Mouse (Mus musculus): Measurements from ENCODE around the gene Rassf8. TPM values are rescaled to one million over a fixed set of nuclear protein-coding genes. Genes with fewer than 3 reads are reported as not detected.

The Rassf8 gene
- 2.9 and 4.2 TPM in 2 replicates for polyA plus RNA-seq (2016; fragmentation: Nextera tagmentation; extraction: Ambion mirVana)

DNA sequence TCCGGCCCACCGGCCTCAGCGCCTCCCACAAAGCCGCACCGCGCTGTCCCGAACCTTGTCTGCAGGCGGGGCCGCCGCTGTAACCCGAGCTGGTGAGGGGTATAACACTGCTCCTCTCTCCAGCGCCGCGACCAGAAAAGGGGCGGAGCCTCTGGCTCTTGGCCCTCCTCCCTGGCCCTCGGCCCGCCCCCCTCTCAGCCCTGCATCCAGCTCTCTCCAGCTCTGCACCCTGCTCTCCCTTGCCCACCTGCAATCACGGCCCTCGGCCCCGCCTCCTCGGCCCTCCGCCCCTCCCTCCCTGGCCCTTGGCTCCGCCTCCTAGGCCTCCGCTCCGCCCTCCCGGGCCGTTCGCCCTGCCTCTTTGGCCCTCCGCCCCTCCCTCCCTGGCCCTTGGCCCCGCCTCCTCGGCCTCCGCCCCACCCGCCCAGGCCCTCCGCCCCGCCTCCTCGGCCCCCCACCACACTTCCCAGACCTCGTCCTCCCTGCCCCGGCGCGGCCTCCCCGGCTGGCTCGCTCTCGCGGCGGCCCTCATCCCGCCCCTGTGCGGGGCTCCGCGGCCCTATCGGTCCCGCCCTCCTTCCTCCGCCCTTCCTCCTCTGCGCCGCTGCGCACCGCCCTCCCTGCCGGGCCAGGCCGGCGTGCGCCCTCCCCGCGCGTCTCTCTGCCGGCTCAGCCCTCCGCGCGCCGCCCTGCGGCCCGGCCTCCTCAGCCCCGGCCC is at the start of gene Rassf8:
Gene Rassf8 (plus strand): TSS at position 617 of the 718 bp plus-strand sequence.
- H3K4me3 ChIP-seq: peak within 1 kb of the TSS; percentile 77
- H3K36me3 ChIP-seq: peaks cover 6% of the 10 kb centered on the region; the same call in 1 of the 2 replicates
- no peaks in the 10 kb centered on the region for H3K9me3 ChIP-seq
- H3K27me3 ChIP-seq (ENCODE audit: insufficient read depth, poor library complexity, severe bottlenecking): peaks cover 10% of the 10 kb centered on the region; the same call in 1 of the 2 replicates
- peak; percentile 95 for DNase-seq (ENCODE audit: low spot score)
- H3K4me1 ChIP-seq (replicated peaks): peaks cover 22% of the 10 kb centered on the region
- H3K27ac ChIP-seq: peak within 1 kb of the TSS; percentile 91
- 1% methylated on average over 66 of the region's 71 CpGs for WGBS

- peaks cover 15% of the 10 kb centered on the region for H3K4me1 ChIP-seq (replicated peaks)
- H3K4me3 ChIP-seq: no peak overlapping the region
- no peaks in the 10 kb centered on the region for H3K9me3 ChIP-seq
- peak overlapping the region; percentile 46; the same call in 1 of the 2 replicates for H3K27ac ChIP-seq
- DNase-seq (ENCODE audit: low spot score): peak; percentile 15
- WGBS: 28% methylated on average over 8 of the region's 8 CpGs
- H3K36me3 ChIP-seq: no peaks in the 10 kb centered on the region
- no peaks in the 10 kb centered on the region for H3K27me3 ChIP-seq (ENCODE audit: insufficient read depth, poor library complexity, severe bottlenecking)
These were observed 45.5 kb upstream of the Rassf8 start for GRCm38 (mm10) chr6:145701021-145701540.

- no peak overlapping the region for H3K4me3 ChIP-seq
- peaks cover 23% of the 10 kb centered on the region for H3K4me1 ChIP-seq (replicated peaks)
- no peaks in the 10 kb centered on the region for H3K36me3 ChIP-seq
- 81% methylated on average over 6 of the region's 6 CpGs for WGBS
- H3K27ac ChIP-seq: no peak overlapping the region
- no peaks in the 10 kb centered on the region for H3K27me3 ChIP-seq (ENCODE audit: insufficient read depth, poor library complexity, severe bottlenecking)
- no peak for DNase-seq (ENCODE audit: low spot score)
- no peaks in the 10 kb centered on the region for H3K9me3 ChIP-seq
These were observed 42.9 kb upstream of the Rassf8 start for GRCm38 (mm10) chr6:145703667-145704066.

- Histone ChIP-seq H3K4me3 (no peak overlapping the region), H3K9me3 (no peaks in the 10 kb centered on the region), H3K4me1 (replicated peaks) (peaks cover 32% of the 10 kb centered on the region), H3K27me3 (ENCODE audit: insufficient read depth, poor library complexity, severe bottlenecking) (no peaks in the 10 kb centered on the region), H3K27ac (no peak overlapping the region), H3K36me3 (no peaks in the 10 kb centered on the region)
- 94% methylated on average over 18 of the region's 18 CpGs for WGBS
- DNase-seq (ENCODE audit: low spot score): no peak
These were observed 36.4 kb upstream of the Rassf8 start for GRCm38 (mm10) chr6:145709956-145710720.

- H3K36me3 ChIP-seq: no peaks in the 10 kb centered on the region
- WGBS: 84% methylated on average over 3 of the region's 3 CpGs
- no peak overlapping the region for H3K27ac ChIP-seq
- no peak overlapping the region for H3K4me3 ChIP-seq
- peaks cover 32% of the 10 kb centered on the region for H3K4me1 ChIP-seq (replicated peaks)
- H3K27me3 ChIP-seq (ENCODE audit: insufficient read depth, poor library complexity, severe bottlenecking): no peaks in the 10 kb centered on the region
- DNase-seq (ENCODE audit: low spot score): no peak
- no peaks in the 10 kb centered on the region for H3K9me3 ChIP-seq
These were observed 35.8 kb upstream of the Rassf8 start for GRCm38 (mm10) chr6:145710797-145711196.

- whole genome bisulfite sequencing: 77% methylated on average over 5 of the region's 5 CpGs
- peaks cover 32% of the 10 kb centered on the region for H3K4me1 ChIP-seq (replicated peaks)
These were observed 35.2 kb upstream of the Rassf8 start for GRCm38 (mm10) chr6:145711320-145711719.

GRCm38 (mm10) chr6:145713241-145714114 is 33.1 kb upstream of the Rassf8 start:
- no peaks in the 10 kb centered on the region for H3K36me3 ChIP-seq
- no peak overlapping the region for H3K4me3 ChIP-seq
- H3K9me3 ChIP-seq: no peaks in the 10 kb centered on the region
- peak overlapping the region; percentile 60 for H3K27ac ChIP-seq
- peaks cover 24% of the 10 kb centered on the region for H3K4me1 ChIP-seq (replicated peaks)
- 29% methylated on average over 8 of the region's 8 CpGs for WGBS
- no peaks in the 10 kb centered on the region for H3K27me3 ChIP-seq (ENCODE audit: insufficient read depth, poor library complexity, severe bottlenecking)
- DNase-seq (ENCODE audit: low spot score): peak; percentile 43

More at GRCm38 (mm10) chr6:145711320-145711719, 35.2 kb upstream of the Rassf8 start:
- no peaks in the 10 kb centered on the region for H3K9me3 ChIP-seq
- H3K4me3 ChIP-seq: no peak overlapping the region
- H3K27me3 ChIP-seq (ENCODE audit: insufficient read depth, poor library complexity, severe bottlenecking): no peaks in the 10 kb centered on the region
- no peaks in the 10 kb centered on the region for H3K36me3 ChIP-seq
- H3K27ac ChIP-seq: no peak overlapping the region
- no peak for DNase-seq (ENCODE audit: low spot score)

DNA sequence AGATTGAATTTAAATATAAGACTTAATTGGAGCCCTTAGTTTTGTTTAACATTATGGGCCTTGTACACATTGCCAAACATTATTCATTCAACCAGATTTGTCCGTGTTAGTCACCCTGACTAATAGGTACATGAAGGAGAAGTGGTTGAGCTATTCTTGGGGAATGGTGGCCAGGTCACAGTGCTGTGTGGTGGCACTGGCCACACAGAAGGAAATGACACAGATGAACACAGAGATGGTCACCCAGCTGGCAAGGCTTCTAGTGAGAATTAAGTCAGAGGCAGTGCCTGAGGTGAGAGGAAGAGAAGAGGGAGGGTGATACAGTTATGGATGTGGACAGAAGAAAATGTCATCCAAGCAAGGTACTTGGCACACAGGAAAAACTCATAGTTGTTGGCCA is 32.4 kb upstream of the Rassf8 start:
- no peak for DNase-seq (ENCODE audit: low spot score)
- WGBS: 68% methylated on average over 1 of the region's 1 CpGs
- Histone ChIP-seq H3K27me3 (ENCODE audit: insufficient read depth, poor library complexity, severe bottlenecking) (no peaks in the 10 kb centered on the region), H3K36me3 (no peaks in the 10 kb centered on the region), H3K27ac (peak overlapping the region; percentile 60; the same call in 1 of the 2 replicates), H3K4me1 (replicated peaks) (peaks cover 24% of the 10 kb centered on the region), H3K4me3 (no peak overlapping the region), H3K9me3 (no peaks in the 10 kb centered on the region)

GRCm38 (mm10) chr6:145722596-145722995 is 24.0 kb upstream of the Rassf8 start:
- H3K4me3 ChIP-seq: no peak overlapping the region
- no peak overlapping the region for H3K27ac ChIP-seq
- no peaks in the 10 kb centered on the region for H3K36me3 ChIP-seq
- no peaks in the 10 kb centered on the region for H3K27me3 ChIP-seq (ENCODE audit: insufficient read depth, poor library complexity, severe bottlenecking)
- H3K9me3 ChIP-seq: no peaks in the 10 kb centered on the region
- DNase-seq (ENCODE audit: low spot score): no peak
- WGBS: 76% methylated on average over 7 of the region's 7 CpGs
- H3K4me1 ChIP-seq (replicated peaks): no peaks in the 10 kb centered on the region

DNA sequence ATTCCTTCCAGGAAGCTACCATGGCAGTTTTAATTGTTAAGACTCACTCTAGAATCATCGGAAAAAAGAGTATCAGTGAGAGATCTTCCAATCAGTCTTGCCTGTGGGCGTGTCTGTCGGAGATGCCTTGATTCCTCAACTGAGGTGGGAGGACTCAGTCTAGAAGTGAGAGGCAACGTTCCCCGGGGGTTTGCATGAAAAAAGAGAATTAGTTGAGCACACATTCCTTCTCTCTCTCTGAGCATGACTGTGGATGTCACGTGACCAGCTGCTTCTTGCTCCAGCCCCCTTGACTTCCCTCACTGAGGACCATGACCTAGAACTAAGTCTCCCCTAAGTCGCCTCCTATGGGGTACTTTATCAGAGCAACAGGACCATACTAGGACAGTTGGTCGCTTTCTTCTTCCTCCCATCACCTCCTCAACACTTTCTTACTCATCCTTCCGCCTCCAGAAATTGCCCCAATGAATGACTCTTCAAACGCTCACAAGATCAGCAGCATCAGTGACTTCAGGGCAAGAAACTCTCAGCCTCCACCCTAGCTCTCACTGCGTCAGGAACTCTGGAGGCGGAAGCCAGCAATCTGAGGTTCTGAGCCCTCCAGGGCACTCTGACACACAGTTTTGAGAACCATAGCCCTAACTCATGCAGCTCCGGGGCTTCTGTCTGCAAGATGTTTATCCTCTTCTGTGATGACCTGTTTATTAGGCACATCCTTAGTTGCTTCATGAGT is 23.3 kb upstream of the Rassf8 start:
- Histone ChIP-seq H3K9me3 (no peaks in the 10 kb centered on the region), H3K36me3 (no peaks in the 10 kb centered on the region), H3K4me1 (replicated peaks) (no peaks in the 10 kb centered on the region), H3K27me3 (ENCODE audit: insufficient read depth, poor library complexity, severe bottlenecking) (no peaks in the 10 kb centered on the region), H3K4me3 (no peak overlapping the region), H3K27ac (no peak overlapping the region)
- WGBS: 85% methylated on average over 13 of the region's 13 CpGs
- DNase-seq (ENCODE audit: low spot score): no peak

DNA sequence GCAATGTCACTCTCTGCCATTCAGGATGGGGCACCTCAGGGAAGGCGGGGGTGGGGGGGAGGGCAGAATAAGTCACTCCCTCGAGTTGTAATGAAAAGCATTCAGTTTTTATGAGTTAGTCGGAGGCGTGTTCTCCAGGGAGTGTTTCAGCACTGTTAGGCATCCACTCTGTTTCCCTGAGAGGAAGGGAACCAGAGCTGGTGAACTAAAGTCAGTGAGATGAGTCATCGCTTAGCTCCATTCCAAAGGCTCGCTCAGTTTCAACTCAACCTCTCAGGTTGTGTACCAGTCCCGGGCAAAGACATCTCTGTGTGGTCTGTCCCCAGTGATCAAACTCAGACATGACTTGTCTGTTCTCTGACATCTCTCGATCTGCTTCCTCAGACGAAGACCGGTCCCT is 20.7 kb upstream of the Rassf8 start:
- no peaks in the 10 kb centered on the region for H3K36me3 ChIP-seq
- H3K9me3 ChIP-seq: no peaks in the 10 kb centered on the region
- WGBS: 90% methylated on average over 10 of the region's 10 CpGs
- no peaks in the 10 kb centered on the region for H3K27me3 ChIP-seq (ENCODE audit: insufficient read depth, poor library complexity, severe bottlenecking)
- H3K4me1 ChIP-seq (replicated peaks): no peaks in the 10 kb centered on the region
- no peak overlapping the region for H3K4me3 ChIP-seq
- DNase-seq (ENCODE audit: low spot score): no peak
- H3K27ac ChIP-seq: no peak overlapping the region

DNA sequence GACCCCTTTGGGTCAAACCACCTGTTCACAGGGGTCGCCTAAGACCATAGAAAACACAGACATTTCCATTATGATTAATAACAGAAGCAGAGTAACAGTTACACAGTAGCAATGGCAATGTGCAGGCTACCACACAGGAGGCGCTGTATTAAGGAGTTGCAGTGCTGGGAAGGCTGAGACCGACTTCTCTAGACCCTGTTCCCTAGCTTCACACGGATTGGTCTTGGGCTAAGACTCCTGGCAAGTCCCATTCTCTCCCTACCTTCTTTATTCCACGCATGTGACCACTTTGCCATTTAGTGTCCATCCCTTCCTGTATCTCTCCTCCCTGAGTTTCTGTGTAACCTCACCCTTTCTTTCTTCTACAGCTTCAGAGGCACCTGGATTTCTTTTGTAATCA is 19.6 kb upstream of the Rassf8 start:
- Histone ChIP-seq H3K27me3 (ENCODE audit: insufficient read depth, poor library complexity, severe bottlenecking) (no peaks in the 10 kb centered on the region), H3K27ac (no peak overlapping the region), H3K36me3 (no peaks in the 10 kb centered on the region), H3K9me3 (no peaks in the 10 kb centered on the region), H3K4me3 (no peak overlapping the region), H3K4me1 (replicated peaks) (no peaks in the 10 kb centered on the region)
- 53% methylated on average over 5 of the region's 5 CpGs for WGBS
- DNase-seq (ENCODE audit: low spot score): no peak
